Mouse (Mus musculus): ENCODE results near the gene Ints11. TPM values are rescaled to one million over a fixed set of nuclear protein-coding genes. Genes with fewer than 3 reads are reported as not detected.

Gene Ints11
- total and polyA plus RNA-seq, 3 experiments = 77.1 to 103 (median 83.9) TPM

DNA sequence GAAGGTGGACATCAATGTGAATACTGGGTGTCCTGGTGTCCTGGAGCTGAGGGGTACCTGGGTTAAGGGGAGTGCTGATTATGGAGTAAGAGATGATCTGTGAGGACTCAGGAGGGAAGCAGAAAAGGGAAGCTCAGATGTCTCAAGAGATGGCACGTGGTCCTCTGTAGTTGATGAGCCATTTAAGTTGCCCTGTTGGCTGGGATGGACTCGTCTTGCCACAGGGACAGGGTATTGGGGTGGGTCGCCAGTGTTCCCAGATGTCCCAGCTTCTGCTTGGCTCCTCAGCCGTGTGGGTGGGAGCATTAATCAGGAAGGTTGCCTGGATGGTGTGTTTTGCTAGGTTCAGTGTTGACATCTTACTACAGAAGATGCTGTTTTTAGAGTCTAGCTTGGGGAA lies 36.1 kb upstream of the Ints11 start:
- Histone ChIP-seq H3K9me3 (replicated peaks; ENCODE audit: low read length) (no peaks in the 10 kb centered on the region), H3K27me3 (replicated peaks) (no peaks in the 10 kb centered on the region), H3K79me2 (replicated peaks; ENCODE audit: control insufficient read depth, extremely low read depth, insufficient read depth, poor library complexity, severe bottlenecking) (peaks cover 20% of the 10 kb centered on the region), H3K4me3 (replicated peaks in 1 of 3; ENCODE audit: low read depth in 2 of 3, low read length in 2 of 3, poor library complexity in 1 of 3) (no peak overlapping the region), H3K36me3 (replicated peaks in 1 of 2; ENCODE audit: control insufficient read depth in 1 of 2, insufficient read depth in 1 of 2, low read length in 1 of 2) (peaks cover 6 to 39% of the 10 kb centered on the region in 2 experiments), H3K4me1 (ENCODE audit: control insufficient read depth in 1 of 2, insufficient read depth in 2 of 2) (peaks cover 7 to 32% of the 10 kb centered on the region in 2 experiments), H3K27ac (ENCODE audit: insufficient read depth, low read depth) (peak overlapping the region; percentile 3; the same call in 1 of the 2 replicates), H3K9ac (ENCODE audit: insufficient read depth, low read depth) (no peak overlapping the region; the same call in 1 of the 2 replicates), H3K4me2 (ENCODE audit: insufficient read depth, low read depth, poor library complexity, severe bottlenecking) (no peak overlapping the region)
- TF ChIP-seq CTCF (conservative IDR thresholded peaks at IDR 0.05 in 1 of 2, IDR thresholded peaks at IDR 0.05 in 1 of 2; ENCODE audit: low read depth in 2 of 2, low read length in 2 of 2) (no peak), SIN3A (IDR thresholded peaks at IDR 0.05; ENCODE audit: low read length) (no peak), ZC3H11A (IDR thresholded peaks at IDR 0.05; ENCODE audit: low read depth, low read length) (no peak), MEF2A (IDR thresholded peaks at IDR 0.05; ENCODE audit: borderline replicate concordance, low read depth, low read length) (no peak)
- in situ Hi-C loops (cut with MboI; ENCODE audit: low pct_ligation_motif_present, low pct_unique_long_range_greater_than_20kb, low sequenced_read_pairs) = loop anchor here (10.0 kb wide), 1 partner anchor 112 kb away; the partner anchor contains the start of gene Ube2j2
- no peak for DNase-seq (ENCODE audit: extremely low read depth)
- dilution Hi-C loops (cut with MboI; ENCODE audit: extremely low pct_ligation_motif_present, extremely low pct_unique_long_range_greater_than_20kb, low sequenced_read_pairs) = no loop called here

DNA sequence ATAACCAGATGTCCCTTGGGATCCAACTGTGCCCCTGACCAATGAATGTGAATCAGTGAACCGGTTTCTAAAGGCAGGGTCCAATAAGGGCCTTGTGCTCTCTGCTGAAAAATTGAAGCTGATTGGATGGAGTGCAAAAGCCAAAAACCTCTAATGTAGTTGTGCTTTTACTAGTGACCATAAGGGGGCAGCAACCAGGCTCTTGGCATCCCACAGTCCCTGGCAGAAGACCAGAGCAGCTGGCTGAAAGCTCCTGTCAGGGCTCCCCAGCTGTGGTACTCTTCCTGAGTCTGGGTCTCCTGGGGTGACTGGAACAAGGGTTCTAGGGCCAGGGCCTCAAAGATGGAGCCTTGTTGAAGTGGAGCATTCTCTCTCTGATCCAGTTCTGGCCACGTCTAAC lies 35.5 kb upstream of the Ints11 start:
- Histone ChIP-seq H3K27ac (ENCODE audit: insufficient read depth, low read depth) (no peak overlapping the region), H3K27me3 (replicated peaks) (no peaks in the 10 kb centered on the region), H3K4me2 (ENCODE audit: insufficient read depth, low read depth, poor library complexity, severe bottlenecking) (no peak overlapping the region), H3K4me1 (ENCODE audit: control insufficient read depth in 1 of 2, insufficient read depth in 2 of 2) (peaks cover 8 to 38% of the 10 kb centered on the region in 2 experiments), H3K9ac (ENCODE audit: insufficient read depth, low read depth) (no peak overlapping the region), H3K36me3 (replicated peaks in 1 of 2; ENCODE audit: control insufficient read depth in 1 of 2, insufficient read depth in 1 of 2, low read length in 1 of 2) (peaks cover 6 to 36% of the 10 kb centered on the region in 2 experiments), H3K9me3 (replicated peaks; ENCODE audit: low read length) (no peaks in the 10 kb centered on the region), H3K79me2 (replicated peaks; ENCODE audit: control insufficient read depth, extremely low read depth, insufficient read depth, poor library complexity, severe bottlenecking) (peaks cover 20% of the 10 kb centered on the region), H3K4me3 (replicated peaks in 1 of 3; ENCODE audit: low read depth in 2 of 3, low read length in 2 of 3, poor library complexity in 1 of 3) (no peak overlapping the region)
- dilution Hi-C loops (cut with MboI; ENCODE audit: extremely low pct_ligation_motif_present, extremely low pct_unique_long_range_greater_than_20kb, low sequenced_read_pairs) (no loop called here), in situ Hi-C loops (cut with MboI; ENCODE audit: low pct_ligation_motif_present, low pct_unique_long_range_greater_than_20kb, low sequenced_read_pairs) (loop anchor here (10.0 kb wide), 1 partner anchor 111 kb away; the partner anchor contains the start of gene Ube2j2)
- peak; percentile 72 for TF ChIP-seq RAD21 (IDR thresholded peaks at IDR 0.05; ENCODE audit: low read depth, low read length)
- no peak for TF ChIP-seq USF2 (conservative IDR thresholded peaks at IDR 0.05; ENCODE audit: low read depth, low read length)
- no peak for TF ChIP-seq ZKSCAN1 (IDR thresholded peaks at IDR 0.05; ENCODE audit: borderline replicate concordance, low read depth, low read length)
- TF ChIP-seq NRF1 (IDR thresholded peaks at IDR 0.05; ENCODE audit: low read depth, low read length) = 0 out of 2 replicates have a peak, but pooled peaks have one; percentile 9
- no peak for TF ChIP-seq NELFE (IDR thresholded peaks at IDR 0.05; ENCODE audit: low read depth, low read length)
- TF ChIP-seq SMC3 (IDR thresholded peaks at IDR 0.05; ENCODE audit: low read depth, low read length) = peak; percentile 74
- TF ChIP-seq TBP (conservative IDR thresholded peaks at IDR 0.05; ENCODE audit: low read depth, low read length) = no peak
- 0 out of 2 replicates have a peak, but pooled peaks have one; percentile 38 for TF ChIP-seq POLR2AphosphoS2 (IDR thresholded peaks at IDR 0.05; ENCODE audit: low read depth, low read length)
- peak; percentile 61 to 83 for TF ChIP-seq CTCF (conservative IDR thresholded peaks at IDR 0.05 in 1 of 2, IDR thresholded peaks at IDR 0.05 in 1 of 2; ENCODE audit: low read depth in 2 of 2, low read length in 2 of 2)
- no peak for TF ChIP-seq JUN (IDR thresholded peaks at IDR 0.05; ENCODE audit: insufficient read depth, low read depth, low read length)
- no peak for TF ChIP-seq EP300 (IDR thresholded peaks at IDR 0.05; ENCODE audit: low read length)
- TF ChIP-seq KAT2A (IDR thresholded peaks at IDR 0.05; ENCODE audit: insufficient replicate concordance, low read length) = no peak
- TF ChIP-seq MXI1 (IDR thresholded peaks at IDR 0.05; ENCODE audit: low read depth, low read length) = no peak
- peak; percentile 86 for DNase-seq (ENCODE audit: extremely low read depth)

All from CH12.LX (cell line).